Mouse (Mus musculus): Measurements from ENCODE around the gene Rnf26.

Rnf26 gene

DNA sequence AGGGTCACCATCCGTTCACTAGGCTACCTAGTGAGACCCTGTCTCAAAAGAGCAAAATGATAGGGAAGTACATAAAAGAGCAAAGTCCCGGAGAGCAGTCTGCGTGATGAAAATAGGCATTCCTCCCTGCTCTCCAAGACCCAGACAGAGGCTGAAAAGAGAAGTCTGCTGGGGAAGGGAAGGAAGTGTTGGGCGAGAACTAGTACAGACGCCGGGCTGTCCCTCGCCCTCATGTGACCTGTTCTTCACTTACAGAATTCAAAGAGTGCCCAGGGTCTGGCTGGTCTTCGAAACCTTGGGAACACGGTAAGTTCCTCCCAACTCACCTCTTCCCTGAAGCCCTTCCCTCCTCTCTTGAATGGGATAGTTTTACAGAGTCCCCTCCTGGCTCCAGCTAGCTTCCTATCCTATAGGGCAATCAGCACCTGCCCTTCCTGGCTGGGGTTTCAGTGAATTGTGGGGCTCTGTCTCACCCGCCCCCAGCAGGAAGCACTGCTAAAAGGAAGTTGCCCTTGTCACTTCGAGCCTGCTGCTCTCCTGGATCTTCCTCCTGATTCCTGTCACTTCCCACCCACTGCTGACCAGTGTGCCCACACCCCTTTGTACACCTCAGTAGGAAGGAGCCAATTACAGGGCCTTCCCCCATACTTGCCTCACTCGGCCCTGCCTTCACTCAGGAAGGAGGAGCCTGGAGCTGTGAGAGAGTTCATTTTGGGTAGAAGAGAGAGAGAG is 24.3 kb downstream of the Rnf26 start:
- no peak for DNase-seq (ENCODE audit: low spot score)

GRCm38 (mm10) chr9:44087761-44088455 is 25.4 kb downstream of the Rnf26 start:
- DNase-seq (ENCODE audit: low spot score) = no peak

DNA sequence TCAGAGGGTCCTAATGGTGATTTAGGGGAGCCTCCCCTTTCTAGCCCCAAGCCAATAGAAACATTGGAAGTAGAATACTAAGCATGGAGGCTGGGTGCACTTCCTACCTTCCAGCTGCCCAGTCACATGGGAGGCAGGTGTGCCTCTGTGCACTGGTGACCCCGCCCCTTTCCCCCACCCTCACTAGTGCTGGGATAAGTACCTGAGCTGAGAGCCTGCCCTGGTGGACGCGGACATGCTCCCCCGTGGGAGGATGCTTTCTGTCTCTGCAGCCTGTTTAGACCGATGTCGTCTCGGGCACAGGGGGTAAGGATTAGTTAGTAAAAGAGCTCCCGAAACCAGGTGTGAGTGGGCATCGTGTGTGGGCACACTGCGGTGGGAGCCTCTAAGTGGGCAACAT is 26.4 kb downstream of the Rnf26 start:
- DNase-seq (ENCODE audit: low spot score) = no peak

- DNase-seq (ENCODE audit: low spot score) = no peak
These were observed 27.3 kb downstream of the Rnf26 start for GRCm38 (mm10) chr9:44085741-44086665.

DNA sequence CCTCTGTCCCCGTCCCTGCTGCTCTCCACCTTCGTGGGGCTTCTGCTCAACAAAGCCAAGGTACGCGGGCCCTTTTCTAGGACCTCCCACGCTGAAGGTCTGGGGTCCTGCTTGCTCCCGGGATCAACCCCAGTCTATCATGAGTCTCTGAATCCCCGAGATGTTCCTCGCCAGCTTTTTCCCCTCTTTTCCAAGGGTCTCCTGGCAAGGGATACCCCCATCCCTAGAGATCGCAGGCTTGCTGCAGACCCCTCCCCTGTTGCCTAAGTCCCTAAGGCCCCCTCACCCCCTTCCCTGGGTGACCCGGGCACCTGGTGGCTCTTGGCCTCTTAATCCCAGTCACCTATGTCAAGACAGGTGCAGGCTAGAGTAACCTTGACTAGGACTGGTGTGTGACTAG is 28.0 kb downstream of the Rnf26 start:
- no peak for DNase-seq (ENCODE audit: low spot score)

- DNase-seq (ENCODE audit: low spot score) = peak; percentile 89
These were observed 28.6 kb downstream of the Rnf26 start for GRCm38 (mm10) chr9:44084659-44085229.

GRCm38 (mm10) chr9:44084236-44084635 is 29.1 kb downstream of the Rnf26 start:
- DNase-seq (ENCODE audit: low spot score) = no peak

GRCm38 (mm10) chr9:44083392-44084121 is 29.8 kb downstream of the Rnf26 start:
- DNase-seq (ENCODE audit: low spot score) = no peak

DNA sequence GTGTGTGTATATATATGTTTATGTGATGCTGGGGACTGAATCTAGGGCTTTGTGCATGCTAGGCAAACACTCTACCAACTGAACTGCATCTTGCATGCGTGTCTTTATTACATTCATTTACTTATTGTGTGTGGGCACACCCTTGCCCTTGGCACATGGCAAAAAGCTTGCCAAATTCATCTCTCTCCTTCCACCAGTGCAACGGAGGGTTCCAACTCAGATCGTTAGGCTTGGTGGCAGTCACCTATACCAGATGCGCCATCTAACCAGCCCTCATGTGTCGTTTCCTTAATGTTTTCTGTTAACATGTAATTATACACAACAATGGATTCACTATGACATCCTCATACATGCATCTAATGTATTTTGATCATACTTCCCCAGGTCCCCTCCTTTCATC is 31.1 kb downstream of the Rnf26 start:
- DNase-seq (ENCODE audit: low spot score) = no peak

DNA sequence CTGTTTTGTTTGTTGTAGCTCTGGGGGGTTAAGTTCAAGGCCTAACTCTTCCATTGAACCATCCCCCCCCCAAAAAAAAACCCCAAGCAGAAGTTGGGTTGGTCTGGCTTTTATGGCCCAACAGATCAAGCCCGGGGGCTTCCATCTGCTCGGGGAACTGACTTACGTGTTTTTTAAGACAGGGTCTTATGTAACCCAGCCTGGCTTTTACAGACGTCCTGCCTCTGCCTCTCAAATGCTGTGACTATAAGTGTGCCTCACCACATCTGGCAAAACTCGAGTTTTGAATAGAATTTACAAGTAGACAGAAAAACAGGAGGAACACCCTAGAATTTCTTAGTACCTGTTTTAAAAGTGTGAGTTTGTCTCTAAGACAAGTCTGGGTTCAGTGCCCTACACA is 31.7 kb downstream of the Rnf26 start:
- DNase-seq (ENCODE audit: low spot score) = no peak

DNA sequence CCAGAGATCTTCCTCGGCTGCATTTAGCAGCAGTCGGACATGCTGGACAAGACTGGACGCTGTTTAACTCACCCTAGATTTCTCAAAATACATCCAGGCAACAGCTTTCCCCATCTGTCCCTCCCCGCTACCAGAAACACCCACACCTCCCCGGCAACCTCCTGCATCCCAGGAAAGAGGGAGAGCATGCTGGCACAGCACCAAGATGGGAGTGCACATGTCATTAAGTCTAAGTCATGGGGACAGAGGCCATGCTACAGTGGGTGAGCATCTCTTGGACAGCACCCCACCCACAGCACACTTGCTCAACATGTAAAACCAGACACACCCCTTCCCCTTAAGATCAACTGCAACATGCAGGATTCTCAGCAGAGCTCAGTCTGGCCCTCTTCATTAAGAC is 32.4 kb downstream of the Rnf26 start:
- no peak for DNase-seq (ENCODE audit: low spot score)

DNA sequence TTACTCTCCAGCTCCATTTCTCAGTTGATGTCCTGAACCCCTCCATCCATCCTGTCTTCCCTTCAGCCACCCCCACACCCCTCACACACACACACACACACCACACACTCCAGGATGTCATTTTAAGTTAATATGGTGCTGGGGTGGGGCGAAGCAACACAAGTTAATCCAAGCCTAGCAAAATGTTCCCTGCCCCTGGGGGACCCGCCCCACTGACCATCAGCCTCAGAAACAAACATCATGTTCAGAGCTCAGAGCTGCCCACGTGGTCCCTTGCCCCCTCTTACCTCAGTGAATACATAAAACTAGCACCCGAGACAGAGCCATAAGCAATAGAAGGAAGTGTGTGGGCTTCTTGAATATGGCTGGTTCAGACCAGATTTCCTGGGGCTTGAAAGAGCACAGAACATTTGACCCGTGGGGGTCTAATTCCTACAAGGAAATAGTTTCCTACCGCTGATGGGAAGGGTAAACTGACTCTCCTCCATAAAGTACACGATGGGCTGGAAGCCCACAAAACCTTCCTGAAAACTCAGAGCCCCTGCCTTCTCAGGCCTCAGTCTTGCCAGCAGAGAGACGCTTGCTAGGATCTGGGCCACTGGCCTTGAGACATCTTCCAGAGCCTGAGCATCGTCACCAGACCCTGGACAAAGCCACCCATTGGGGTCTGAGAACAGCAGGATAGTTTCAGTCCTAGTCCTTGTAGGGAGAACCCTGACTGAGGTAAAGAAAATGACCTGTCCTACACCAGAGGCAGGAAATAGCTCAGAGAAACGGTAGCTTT is 33.1 kb downstream of the Rnf26 start:
- DNase-seq (ENCODE audit: low spot score) = no peak

GRCm38 (mm10) chr9:44078955-44079756 is 34.2 kb downstream of the Rnf26 start:
- peak; percentile 84 for DNase-seq (ENCODE audit: low spot score)

DNA sequence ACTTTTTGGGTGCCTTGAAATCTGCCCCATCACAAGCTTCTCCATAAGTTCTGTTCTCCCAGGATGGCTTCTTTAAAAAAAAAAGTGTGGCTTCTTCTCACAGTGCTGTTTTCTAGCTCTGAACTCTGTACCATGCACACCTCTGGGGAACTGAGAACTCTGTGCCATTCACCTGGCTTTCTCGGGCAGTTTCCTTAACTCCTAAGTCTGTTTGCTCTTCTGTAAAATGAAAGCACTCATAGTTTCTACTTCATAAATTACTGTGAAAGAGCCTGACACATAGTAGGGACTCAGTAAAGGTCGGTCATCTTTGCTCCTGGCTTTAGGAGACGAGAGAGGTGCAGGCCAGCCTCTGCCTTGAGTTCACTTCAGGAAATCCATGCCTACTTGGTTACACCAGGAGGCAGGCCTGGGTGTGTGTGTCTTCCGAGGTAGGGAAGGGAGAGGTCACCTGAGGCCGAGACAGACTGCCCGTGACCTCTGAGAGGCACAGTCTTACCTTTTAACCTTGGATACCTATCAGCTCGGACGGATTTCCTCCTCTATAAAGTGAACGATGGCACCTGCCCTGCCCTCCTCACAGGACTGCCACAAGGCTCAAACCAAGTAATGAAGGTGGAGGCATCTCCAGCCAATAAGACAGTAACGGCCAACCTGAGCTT is 35.0 kb downstream of the Rnf26 start:
- no peak for DNase-seq (ENCODE audit: low spot score)

GRCm38 (mm10) chr9:44077266-44077910 is 35.9 kb downstream of the Rnf26 start:
- DNase-seq (ENCODE audit: low spot score) = no peak

- no peak for DNase-seq (ENCODE audit: low spot score)
These were observed 36.6 kb downstream of the Rnf26 start for GRCm38 (mm10) chr9:44076764-44077120.

GRCm38 (mm10) chr9:44075996-44076763 is 37.1 kb downstream of the Rnf26 start:
- no peak for DNase-seq (ENCODE audit: low spot score)

Data from testis, postnatal 14 days (tissue).